Mouse (Mus musculus) kidney, embryonic 14.5 days (tissue): ENCODE results near the gene Ttc7. TPM values are rescaled to one million over a fixed set of nuclear protein-coding genes. Genes with fewer than 3 reads are reported as not detected.
A peak's percentile ranks its signal among the peaks of the same experiment; 100 is the strongest.
"Not testable (repeated sequence)": the region's sequence is repeated elsewhere in the genome, so short reads cannot be mapped to it uniquely, and the experiment has no call there.

Source experiments
- ATAC-seq: fragments of 200-750 bp; cut with Nextera tagmentation; 2 replicates; pipeline ENCODE4 v1.8.0; 2017; ENCODE audit warnings: moderate number of reproducible peaks, mild to moderate bottlenecking, moderate TSS enrichment, moderate library complexity; ENCODE audit not compliant: low FRiP score, low TSS enrichment
- H3K27ac ChIP-seq: fragments of 300-500 bp; sonication (generic); 2 replicates; pipeline ENCODE4 v1.5.1; 2014; ENCODE audit warnings: low read depth, mild to moderate bottlenecking, low read length, moderate library complexity, mixed read lengths
- H3K27me3 ChIP-seq: fragments of 300-500 bp; sonication (generic); 2 replicates; pipeline ENCODE4 v1.6.1; 2014; ENCODE audit warnings: mild to moderate bottlenecking, low read length; ENCODE audit not compliant: control insufficient read depth, insufficient read depth
- H3K36me3 ChIP-seq: fragments of 300-500 bp; sonication (generic); 2 replicates; pipeline ENCODE4 v1.6.1; 2014; ENCODE audit warnings: low read length, mixed read lengths; ENCODE audit not compliant: control insufficient read depth, insufficient read depth
- H3K4me1 ChIP-seq: fragments of 300-500 bp; sonication (generic); 2 replicates; pipeline ENCODE4 v1.6.1; 2014; ENCODE audit warnings: low read length, mixed read lengths; ENCODE audit not compliant: control insufficient read depth, insufficient read depth
- H3K4me2 ChIP-seq: fragments of 300-500 bp; sonication (generic); replicated peaks from 2 replicates; pipeline ENCODE4 v1.6.1; 2014; ENCODE audit warnings: low read depth, mild to moderate bottlenecking, low read length
- H3K4me3 ChIP-seq: fragments of 300-500 bp; sonication (generic); 2 replicates; pipeline ENCODE4 v1.5.1; 2014; ENCODE audit warnings: mild to moderate bottlenecking, low read length
- H3K9ac ChIP-seq: fragments of 300-500 bp; sonication (generic); 2 replicates; pipeline ENCODE4 v1.6.1; 2014; ENCODE audit warnings: low read depth, mild to moderate bottlenecking, low read length, moderate library complexity
- H3K9me3 ChIP-seq: fragments of 300-500 bp; sonication (generic); 2 replicates; pipeline ENCODE4 v1.6.1; 2016; ENCODE audit warnings: low read length; ENCODE audit not compliant: control insufficient read depth
- WGBS: fragments of 180-500 bp; shearing (Covaris S2); extraction: QIAGEN DNeasy Blood & Tissue Kit; methylation state at CpG from one replicate; pipeline ENCODE4 v1.1.7; 2014; 5-methylcytosine and 5-hydroxymethylcytosine counted together
- polyA plus RNA-seq: library from polyadenylated mRNA; unstranded; fragments of >200 nt; fragmentation: Nextera tagmentation; extraction: Ambion mirVana; gene quantifications from 2 replicates; pipeline ENCODE4 v1.2.1, GENCODE M21; 2014

Gene Ttc7
- polyA plus RNA-seq, 1 experiment from 2014 or later, result 4.0 TPM

GRCm38 (mm10) chr17:87291782-87292181, 9.1 kb downstream of the Ttc7 start:
- H3K9me3 ChIP-seq, result no peaks in the 10 kb centered on the region
- no peaks in the 10 kb centered on the region for H3K36me3 ChIP-seq
- H3K27ac ChIP-seq, result no peak overlapping the region
- no peak overlapping the region for H3K4me3 ChIP-seq
- no peaks in the 10 kb centered on the region for H3K27me3 ChIP-seq
- H3K4me2 ChIP-seq, result no peak overlapping the region
- no peak overlapping the region for H3K9ac ChIP-seq
- 90% methylated on average over 5 of the region's 5 CpGs for WGBS
- H3K4me1 ChIP-seq, result no peaks in the 10 kb centered on the region
- no peak for ATAC-seq

GRCm38 (mm10) chr17:87293125-87293524, 10.4 kb downstream of the Ttc7 start:
- Histone ChIP-seq H3K4me3 (no peak overlapping the region), H3K9me3 (no peaks in the 10 kb centered on the region), H3K27me3 (no peaks in the 10 kb centered on the region), H3K4me2 (no peak overlapping the region), H3K36me3 (no peaks in the 10 kb centered on the region), H3K4me1 (no peaks in the 10 kb centered on the region), H3K27ac (no peak overlapping the region), H3K9ac (no peak overlapping the region)
- no peak for ATAC-seq
- WGBS, result 85% methylated on average over 5 of the region's 5 CpGs

- no peak overlapping the region for H3K27ac ChIP-seq
- WGBS, result 84% methylated on average over 7 of the region's 7 CpGs
Observed at GRCm38 (mm10) chr17:87295738-87296137, 13.1 kb downstream of the Ttc7 start.

GRCm38 (mm10) chr17:87296701-87297100, 14.0 kb downstream of the Ttc7 start:
- H3K4me1 ChIP-seq, H3K27ac ChIP-seq, H3K27me3 ChIP-seq, H3K9ac ChIP-seq, H3K4me2 ChIP-seq, H3K36me3 ChIP-seq, ATAC-seq, H3K9me3 ChIP-seq, H3K4me3 ChIP-seq: not testable (repeated sequence)
- WGBS, result 81% methylated on average over 1 of the region's 1 CpGs

More at GRCm38 (mm10) chr17:87295738-87296137, 13.1 kb downstream of the Ttc7 start:
- Histone ChIP-seq H3K27me3 (no peaks in the 10 kb centered on the region), H3K4me1 (no peaks in the 10 kb centered on the region), H3K9ac (no peak overlapping the region), H3K36me3 (no peaks in the 10 kb centered on the region), H3K9me3 (no peaks in the 10 kb centered on the region), H3K4me2 (no peak overlapping the region), H3K4me3 (no peak overlapping the region)
- ATAC-seq, result no peak

GRCm38 (mm10) chr17:87298944-87299343, 16.3 kb downstream of the Ttc7 start:
- no peak overlapping the region for H3K4me2 ChIP-seq
- H3K27me3 ChIP-seq, result no peaks in the 10 kb centered on the region
- H3K36me3 ChIP-seq, result no peaks in the 10 kb centered on the region
- no peak for ATAC-seq
- WGBS, result 68% methylated on average over 6 of the region's 6 CpGs
- no peaks in the 10 kb centered on the region for H3K9me3 ChIP-seq
- H3K9ac ChIP-seq, result no peak overlapping the region
- H3K4me3 ChIP-seq, result no peak overlapping the region
- no peak overlapping the region for H3K27ac ChIP-seq
- no peaks in the 10 kb centered on the region for H3K4me1 ChIP-seq

GRCm38 (mm10) chr17:87300340-87300739, 17.7 kb downstream of the Ttc7 start:
- H3K9me3 ChIP-seq, result no peaks in the 10 kb centered on the region
- H3K4me1 ChIP-seq, result no peaks in the 10 kb centered on the region
- H3K27me3 ChIP-seq, result no peaks in the 10 kb centered on the region
- no peak overlapping the region for H3K9ac ChIP-seq
- ATAC-seq, result no peak
- 87% methylated on average over 10 of the region's 10 CpGs for WGBS
- H3K36me3 ChIP-seq, result no peaks in the 10 kb centered on the region
- H3K4me2 ChIP-seq, result no peak overlapping the region
- H3K27ac ChIP-seq, result no peak overlapping the region
- H3K4me3 ChIP-seq, result no peak overlapping the region

- not testable (repeated sequence) for H3K36me3 ChIP-seq, H3K4me2 ChIP-seq, H3K4me1 ChIP-seq, H3K9ac ChIP-seq, H3K27me3 ChIP-seq, H3K27ac ChIP-seq, H3K4me3 ChIP-seq, ATAC-seq, H3K9me3 ChIP-seq
- 92% methylated on average over 8 of the region's 9 CpGs for WGBS
Observed at GRCm38 (mm10) chr17:87301607-87302006, 18.9 kb downstream of the Ttc7 start.

- Histone ChIP-seq H3K4me1 (0 out of 2 replicates have a peak, but pooled peaks cover 3% of the 10 kb centered on the region), H3K36me3 (no peaks in the 10 kb centered on the region), H3K9ac (no peak overlapping the region), H3K27me3 (no peaks in the 10 kb centered on the region), H3K4me3 (no peak overlapping the region), H3K27ac (peak overlapping the region; percentile 24; the same call in 1 of the 2 replicates), H3K9me3 (no peaks in the 10 kb centered on the region), H3K4me2 (no peak overlapping the region)
- ATAC-seq, result no peak; the same call in 1 of the 2 replicates
- 72% methylated on average over 13 of the region's 13 CpGs for WGBS
Observed at GRCm38 (mm10) chr17:87302014-87302794, 19.5 kb downstream of the Ttc7 start.

GRCm38 (mm10) chr17:87304151-87304894, 21.6 kb downstream of the Ttc7 start:
- ATAC-seq, result no peak

More at GRCm38 (mm10) chr17:87304151-87304894, 21.6 kb downstream of the Ttc7 start:
- H3K27me3 ChIP-seq, result no peaks in the 10 kb centered on the region
- H3K36me3 ChIP-seq, result no peaks in the 10 kb centered on the region
- H3K4me1 ChIP-seq, result 0 out of 2 replicates have a peak, but pooled peaks cover 3% of the 10 kb centered on the region
- H3K4me3 ChIP-seq, result no peak overlapping the region
- H3K4me2 ChIP-seq, result no peak overlapping the region
- 66% methylated on average over 11 of the region's 11 CpGs for WGBS
- no peaks in the 10 kb centered on the region for H3K9me3 ChIP-seq
- no peak overlapping the region for H3K9ac ChIP-seq
- no peak overlapping the region for H3K27ac ChIP-seq
